Mouse (Mus musculus): ENCODE data around the gene Fam198a. TPM values are rescaled to one million over a fixed set of nuclear protein-coding genes. Genes with fewer than 3 reads are reported as not detected.

Fam198a gene
- polyA plus RNA-seq, 1 experiment from 2014 or later: 6.7 TPM

DNA sequence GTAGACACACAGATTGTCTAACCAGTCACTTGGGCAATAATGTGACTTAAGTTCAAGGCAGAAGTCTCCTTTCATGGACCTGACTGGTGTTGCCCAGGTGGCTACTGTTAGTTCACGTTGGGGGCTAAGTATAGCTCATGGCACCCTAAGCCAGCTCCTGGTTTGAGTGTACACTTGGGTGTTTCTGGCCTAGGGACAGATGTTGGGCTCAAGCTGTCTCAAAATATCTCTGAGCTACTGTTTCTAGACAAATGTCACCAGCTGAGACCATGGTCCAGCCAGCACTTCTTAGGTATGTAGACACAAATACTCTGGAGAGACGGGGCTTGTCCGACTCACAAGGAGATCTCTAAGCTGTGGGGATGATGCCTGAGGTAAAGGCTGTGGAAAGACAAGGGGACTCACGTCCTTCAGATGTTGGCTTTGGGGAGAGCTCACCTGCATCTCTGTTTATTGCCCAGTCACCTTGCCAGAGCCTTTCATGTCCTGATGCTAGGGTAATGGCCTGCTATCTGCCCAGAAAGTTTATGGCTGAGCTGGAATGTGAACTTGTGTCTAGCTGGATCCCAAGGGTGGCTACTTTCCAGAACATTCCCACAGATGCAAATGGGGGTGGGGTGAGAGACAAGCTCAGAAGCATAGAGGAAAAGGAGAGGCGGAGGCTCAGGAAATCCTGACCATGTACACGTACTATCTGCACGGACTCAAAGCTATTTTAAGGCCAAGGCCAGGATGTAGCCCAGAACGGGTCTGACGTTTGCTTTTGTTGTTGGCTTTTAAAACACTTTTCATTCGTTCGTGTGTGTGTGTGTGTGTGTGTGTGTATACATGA, 77.3 kb downstream of the Fam198a start:
- no peak overlapping the region for H3K4me3 ChIP-seq (replicated peaks; ENCODE audit: low read length)
- no peaks in the 10 kb centered on the region for H3K27me3 ChIP-seq (ENCODE audit: control insufficient read depth, insufficient read depth, low read length)
- ATAC-seq (ENCODE audit: insufficient read depth, low FRiP score): 0 out of 2 replicates have a peak, but pooled peaks have one; percentile 45
- H3K9ac ChIP-seq (ENCODE audit: low read length): no peak overlapping the region
- H3K27ac ChIP-seq (ENCODE audit: low read length): peak overlapping the region; percentile 74
- H3K36me3 ChIP-seq (ENCODE audit: control insufficient read depth, insufficient read depth, low read length): no peaks in the 10 kb centered on the region
- 68% methylated on average over 11 of the region's 11 CpGs for WGBS
- no peaks in the 10 kb centered on the region for H3K9me3 ChIP-seq (replicated peaks; ENCODE audit: control insufficient read depth, low read length)
- H3K4me2 ChIP-seq (ENCODE audit: low read depth, low read length): no peak overlapping the region
- H3K4me1 ChIP-seq (ENCODE audit: control insufficient read depth, insufficient read depth, low read length): peaks cover 21% of the 10 kb centered on the region

DNA sequence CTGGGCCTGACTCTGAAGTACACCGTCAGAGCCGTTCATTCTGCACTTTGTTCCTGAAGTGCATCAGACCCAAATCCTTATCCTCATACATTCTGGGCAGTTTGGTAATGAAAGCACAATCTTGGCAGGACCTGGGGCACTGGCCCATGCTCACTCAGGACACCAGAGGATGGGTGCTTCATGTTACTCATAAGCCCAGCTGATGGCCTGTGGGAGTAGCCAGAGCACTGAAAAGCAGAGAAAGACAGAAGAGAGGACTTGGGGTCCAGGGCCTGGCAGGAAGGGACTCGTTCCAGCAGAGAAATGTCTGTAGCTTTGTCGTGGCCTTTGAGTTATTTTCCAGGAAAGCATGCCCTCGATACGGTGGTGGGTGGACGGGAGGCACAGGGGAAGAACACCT, 79.0 kb downstream of the Fam198a start:
- Histone ChIP-seq H3K9ac (ENCODE audit: low read length) (no peak overlapping the region), H3K27me3 (ENCODE audit: control insufficient read depth, insufficient read depth, low read length) (no peaks in the 10 kb centered on the region), H3K9me3 (replicated peaks; ENCODE audit: control insufficient read depth, low read length) (no peaks in the 10 kb centered on the region), H3K4me2 (ENCODE audit: low read depth, low read length) (no peak overlapping the region), H3K4me3 (replicated peaks; ENCODE audit: low read length) (no peak overlapping the region), H3K27ac (ENCODE audit: low read length) (no peak overlapping the region), H3K36me3 (ENCODE audit: control insufficient read depth, insufficient read depth, low read length) (no peaks in the 10 kb centered on the region), H3K4me1 (ENCODE audit: control insufficient read depth, insufficient read depth, low read length) (peaks cover 17% of the 10 kb centered on the region)
- no peak for ATAC-seq (ENCODE audit: insufficient read depth, low FRiP score)
- WGBS: 86% methylated on average over 7 of the region's 7 CpGs

Other genes with a start within 250 kb of the Fam198a start
- 8.8 and 9.4 TPM in 2 replicates for gene Sec22c, start 245.5 kb upstream of the Fam198a start, polyA plus RNA-seq (2015; fragmentation: Nextera tagmentation; extraction: Ambion mirVana)
- gene Ss18l2, start 240.7 kb upstream of the Fam198a start, polyA plus RNA-seq (2015; fragmentation: Nextera tagmentation; extraction: Ambion mirVana): 103 and 112 TPM in 2 replicates
- 54.7 and 55.6 TPM in 2 replicates for gene Nktr, start 231.8 kb upstream of the Fam198a start, polyA plus RNA-seq (2015; fragmentation: Nextera tagmentation; extraction: Ambion mirVana)
- gene Zfp651, start 191.7 kb upstream of the Fam198a start, polyA plus RNA-seq (2015; fragmentation: Nextera tagmentation; extraction: Ambion mirVana): 7.9 and 8.0 TPM in 2 replicates
- 0.45 and 8.0 TPM in 2 replicates for gene Klhl40, start 173.4 kb upstream of the Fam198a start, polyA plus RNA-seq (2015; fragmentation: Nextera tagmentation; extraction: Ambion mirVana)
- 2.2 and 4.3 TPM in 2 replicates for gene Hhatl, start 158.5 kb upstream of the Fam198a start, polyA plus RNA-seq (2015; fragmentation: Nextera tagmentation; extraction: Ambion mirVana)
- gene Ccdc13, start 111.5 kb upstream of the Fam198a start, polyA plus RNA-seq (2015; fragmentation: Nextera tagmentation; extraction: Ambion mirVana): 0.56 and 0.59 TPM in 2 replicates
- gene Higd1a, start 92.6 kb upstream of the Fam198a start, polyA plus RNA-seq (2015; fragmentation: Nextera tagmentation; extraction: Ambion mirVana): 293 and 317 TPM in 2 replicates
- 0.45 and 0.63 TPM in 2 replicates for gene Ackr2, start 52.6 kb upstream of the Fam198a start, polyA plus RNA-seq (2015; fragmentation: Nextera tagmentation; extraction: Ambion mirVana)
- gene Cyp8b1, start 34.7 kb upstream of the Fam198a start, polyA plus RNA-seq (2015; fragmentation: Nextera tagmentation; extraction: Ambion mirVana): 0.35 and 0.37 TPM in 2 replicates
- 15.6 and 16.2 TPM in 2 replicates for gene Pomgnt2, start 46.1 kb downstream of the Fam198a start, polyA plus RNA-seq (2015; fragmentation: Nextera tagmentation; extraction: Ambion mirVana)
- gene Snrk, start 166.3 kb downstream of the Fam198a start, polyA plus RNA-seq (2015; fragmentation: Nextera tagmentation; extraction: Ambion mirVana): 46.7 and 52.9 TPM in 2 replicates

All from stomach, embryonic 16.5 days (tissue).